Mouse (Mus musculus) hindbrain, embryonic 11.5 days (tissue): ENCODE measurements around the gene Smarcb1. TPM values are rescaled to one million over a fixed set of nuclear protein-coding genes. Genes with fewer than 3 reads are reported as not detected.

Source experiments
- ATAC-seq: fragments of 200-750 bp; cut with Nextera tagmentation; 2 replicates; pipeline ENCODE4 v1.8.0; 2017; ENCODE audit warnings: mild to moderate bottlenecking, moderate TSS enrichment, moderate library complexity; ENCODE audit not compliant: low FRiP score
- DNase-seq: peaks from one replicate; pipeline ENCODE4 v3.0.0-alpha.2; 2015; ENCODE audit warnings: low spot score
- H3K27ac ChIP-seq: fragments of 300-500 bp; sonication (generic); 2 replicates; pipeline ENCODE4 v1.5.1; 2014; ENCODE audit warnings: mild to moderate bottlenecking, low read depth, low read length
- H3K27me3 ChIP-seq: fragments of 300-500 bp; sonication (generic); 2 replicates; pipeline ENCODE4 v1.6.1; 2014; ENCODE audit warnings: mild to moderate bottlenecking, low read length, moderate library complexity, mixed read lengths; ENCODE audit not compliant: control insufficient read depth, insufficient read depth
- H3K36me3 ChIP-seq: fragments of 300-500 bp; sonication (generic); 2 replicates; pipeline ENCODE4 v1.6.1; 2014; ENCODE audit warnings: mild to moderate bottlenecking, low read length, moderate library complexity, mixed read lengths; ENCODE audit not compliant: control insufficient read depth, insufficient read depth
- H3K4me1 ChIP-seq: fragments of 300-500 bp; sonication (generic); replicated peaks from 2 replicates; pipeline ENCODE4 v1.6.1; 2014; ENCODE audit warnings: low read length, mixed read lengths; ENCODE audit not compliant: control insufficient read depth, insufficient read depth
- H3K4me2 ChIP-seq: fragments of 300-500 bp; sonication (generic); replicated peaks from 2 replicates; pipeline ENCODE4 v1.6.1; 2014; ENCODE audit warnings: mild to moderate bottlenecking, low read depth, low read length
- H3K4me3 ChIP-seq: fragments of 300-500 bp; sonication (generic); 2 replicates; pipeline ENCODE4 v1.5.1; 2014; ENCODE audit warnings: low read depth, low read length
- H3K9ac ChIP-seq: fragments of 300-500 bp; sonication (generic); 2 replicates; pipeline ENCODE4 v1.6.1; 2014; ENCODE audit warnings: low read depth, low read length
- H3K9me3 ChIP-seq: fragments of 300-500 bp; sonication (generic); 2 replicates; pipeline ENCODE4 v1.6.1; 2016; ENCODE audit warnings: low read length; ENCODE audit not compliant: control insufficient read depth
- WGBS: fragments of 180-500 bp; shearing (Covaris S2); extraction: QIAGEN DNeasy Blood & Tissue Kit; methylation state at CpG from one replicate; pipeline ENCODE4 v1.1.7; 2014; 5-methylcytosine and 5-hydroxymethylcytosine counted together
- polyA plus RNA-seq: library from polyadenylated mRNA; unstranded; fragments of >200 nt; fragmentation: Nextera tagmentation; extraction: Ambion mirVana; gene quantifications from 2 replicates; pipeline ENCODE4 v1.2.1, GENCODE M21; 2014

Smarcb1 gene
- polyA plus RNA-seq, 1 experiment from 2014 or later: 282 TPM

- peak; percentile 48 for ATAC-seq
- Histone ChIP-seq H3K4me2 (peak within 1 kb of the TSS; percentile 88), H3K4me3 (peak within 1 kb of the TSS; percentile 50), H3K27me3 (peaks cover 30% of the 10 kb centered on the region), H3K9ac (peak within 1 kb of the TSS; percentile 29), H3K9me3 (no peaks in the 10 kb centered on the region), H3K27ac (no peak within 1 kb of the TSS), H3K4me1 (peaks cover 10% of the 10 kb centered on the region), H3K36me3 (no peaks in the 10 kb centered on the region)
- 2% methylated on average over 51 of the region's 51 CpGs for WGBS
- DNase-seq: peak; percentile 85
Observed at GRCm38 (mm10) chr10:75935680-75936541, 14.5 kb upstream of the Smarcb1 start, which contains the start of gene Mmp11. TSS of gene Mmp11 (minus strand) at chr10:75936496.

- WGBS: 76% methylated on average over 1 of the region's 1 CpGs
- Histone ChIP-seq H3K27me3 (peaks cover 34% of the 10 kb centered on the region), H3K4me1 (peaks cover 10% of the 10 kb centered on the region), H3K27ac (no peak overlapping the region), H3K4me2 (0 out of 2 replicates have a peak overlapping the region, but pooled peaks have one; percentile 88), H3K36me3 (no peaks in the 10 kb centered on the region), H3K9ac (no peak overlapping the region), H3K9me3 (no peaks in the 10 kb centered on the region), H3K4me3 (no peak overlapping the region)
- DNase-seq: no peak
- no peak for ATAC-seq
Observed at GRCm38 (mm10) chr10:75934991-75935390, 13.6 kb upstream of the Smarcb1 start.

- no peaks in the 10 kb centered on the region for H3K36me3 ChIP-seq
- H3K4me1 ChIP-seq: peaks cover 10% of the 10 kb centered on the region
- DNase-seq (no peak), ATAC-seq (no peak)
- peak within 1 kb of the TSS; percentile 93 for H3K4me2 ChIP-seq
- no peak within 1 kb of the TSS for H3K27ac ChIP-seq
- H3K27me3 ChIP-seq: peaks cover 34% of the 10 kb centered on the region
- H3K9me3 ChIP-seq: no peaks in the 10 kb centered on the region
- 20% methylated on average over 6 of the region's 6 CpGs for WGBS
- H3K4me3 ChIP-seq: peak within 1 kb of the TSS; percentile 54
- H3K9ac ChIP-seq: peak within 1 kb of the TSS; percentile 88
Observed at GRCm38 (mm10) chr10:75932891-75933290, 11.5 kb upstream of the Smarcb1 start, which contains the start of gene Chchd10. TSS of gene Chchd10 (plus strand) at chr10:75933130.

GRCm38 (mm10) chr10:75932081-75932678, 10.8 kb upstream of the Smarcb1 start:
- no peaks in the 10 kb centered on the region for H3K9me3 ChIP-seq
- H3K27me3 ChIP-seq: peaks cover 31% of the 10 kb centered on the region
- peak overlapping the region; percentile 54 for H3K4me3 ChIP-seq
- H3K36me3 ChIP-seq: no peaks in the 10 kb centered on the region
- DNase-seq (peak; percentile 77), ATAC-seq (peak; percentile 63)
- peaks cover 10% of the 10 kb centered on the region for H3K4me1 ChIP-seq
- H3K27ac ChIP-seq: no peak overlapping the region
- H3K4me2 ChIP-seq: peak overlapping the region; percentile 93
- peak overlapping the region; percentile 88 for H3K9ac ChIP-seq
- WGBS: 2% methylated on average over 39 of the region's 44 CpGs

- Histone ChIP-seq H3K27me3 (peaks cover 24% of the 10 kb centered on the region), H3K36me3 (no peaks in the 10 kb centered on the region), H3K4me2 (peak overlapping the region; percentile 93), H3K9me3 (no peaks in the 10 kb centered on the region), H3K9ac (peak overlapping the region; percentile 88), H3K4me3 (peak overlapping the region; percentile 54), H3K27ac (no peak overlapping the region), H3K4me1 (peaks cover 10% of the 10 kb centered on the region)
- ATAC-seq: no peak
- DNase-seq: no peak
- 31% methylated on average over 7 of the region's 7 CpGs for WGBS
Observed at GRCm38 (mm10) chr10:75931311-75931710, 9.9 kb upstream of the Smarcb1 start.

GRCm38 (mm10) chr10:75930304-75930703, 8.9 kb upstream of the Smarcb1 start:
- H3K27ac ChIP-seq: no peak overlapping the region
- no peaks in the 10 kb centered on the region for H3K9me3 ChIP-seq
- ATAC-seq (no peak), DNase-seq (no peak)
- H3K4me2 ChIP-seq: no peak overlapping the region
- no peaks in the 10 kb centered on the region for H3K36me3 ChIP-seq
- H3K27me3 ChIP-seq: peaks cover 20% of the 10 kb centered on the region
- 32% methylated on average over 6 of the region's 6 CpGs for WGBS
- no peak overlapping the region for H3K9ac ChIP-seq
- H3K4me1 ChIP-seq: peaks cover 6% of the 10 kb centered on the region
- H3K4me3 ChIP-seq: no peak overlapping the region

- Histone ChIP-seq H3K27ac (no peak overlapping the region), H3K36me3 (no peaks in the 10 kb centered on the region), H3K4me2 (no peak overlapping the region), H3K4me3 (no peak overlapping the region), H3K9me3 (no peaks in the 10 kb centered on the region), H3K4me1 (no peaks in the 10 kb centered on the region), H3K27me3 (peaks cover 9% of the 10 kb centered on the region), H3K9ac (no peak overlapping the region)
- DNase-seq (no peak), ATAC-seq (no peak)
- WGBS: 77% methylated on average over 13 of the region's 13 CpGs
Observed at GRCm38 (mm10) chr10:75926396-75926795, 5.0 kb upstream of the Smarcb1 start.

- Histone ChIP-seq H3K27me3 (no peaks in the 10 kb centered on the region), H3K9ac (no peak overlapping the region), H3K36me3 (no peaks in the 10 kb centered on the region), H3K27ac (no peak overlapping the region), H3K4me2 (no peak overlapping the region), H3K9me3 (no peaks in the 10 kb centered on the region), H3K4me1 (no peaks in the 10 kb centered on the region), H3K4me3 (no peak overlapping the region)
- no peak for ATAC-seq
- 74% methylated on average over 2 of the region's 2 CpGs for WGBS
- no peak for DNase-seq
Observed at GRCm38 (mm10) chr10:75924324-75924723, 2.9 kb upstream of the Smarcb1 start.
